Comparison of ENCODE assay signal across 23 mouse cellular contexts in genomic region chrX:142729040-142729439, GRCm38 (mm10). TPM values are rescaled to one million over a fixed set of nuclear protein-coding genes. Genes with fewer than 3 reads are reported as not detected.
DNase-seq lines count a peak whose midpoint lies in the region; ATAC-seq and TF ChIP-seq lines count a peak whose summit lies in the region.
"Had no signal": no experiment of that assay in that cellular context is flagged by ENCODE, and none has a peak within 500 bp of the region (broad histone marks: within the 10 kb centered on the region; RNA-seq: fewer than 3 reads in every experiment).

No protein-coding gene starts in this region.

- no peak overlapping the region for H3K4me3 ChIP-seq in layer of hippocampus, adult 2 months
- H3K4me3 ChIP-seq: forebrain, embryonic 10.5 days; hindbrain, embryonic 10.5 days; hindbrain, embryonic 13.5 days; intestine, embryonic 15.5 days had no signal

- no peak for TF ChIP-seq CTCF in layer of hippocampus, adult 2 months (conservative IDR thresholded peaks at IDR 0.05)

- peak overlapping the region; percentile 57; the same call in 1 of the 2 replicates for H3K27ac ChIP-seq in layer of hippocampus, adult 2 months
- H3K27ac ChIP-seq: forebrain, embryonic 10.5 days; hindbrain, embryonic 10.5 days; hindbrain, embryonic 13.5 days; intestine, embryonic 15.5 days had no signal

- 0 out of 2 replicates have a peak, but pooled peaks have one; percentile 47 for ATAC-seq in megakaryocyte, adult 5-6 weeks (ENCODE audit: poor library complexity, severe bottlenecking)
- ATAC-seq: activated CD4-positive, CD25-positive, alpha-beta regulatory T cell, adult 4 months; forebrain, embryonic 14.5 days; forebrain, postnatal 0 days; hindbrain, embryonic 16.5 days had no signal

- DNase-seq in layer of hippocampus, adult 2 months (ENCODE audit: low spot score in 2 of 2): no peak
- DNase-seq in layer of hippocampus, postnatal 10 days (ENCODE audit: low spot score in 2 of 2): no peak
- DNase-seq in MEL-GATA-1-ER (ENCODE audit: extremely low read depth, low read depth): peak; percentile 87
- no peak for DNase-seq in heart, postnatal 4 days
- no peak for DNase-seq in thymus, postnatal 0 days (ENCODE audit: low spot score)
- DNase-seq: adrenal gland, adult 8-10 months; adrenal gland, postnatal 25 days; cerebellum, adult 11-12 months; cerebellum, adult 8-10 months; cerebellum, postnatal 10 days; cerebellum, postnatal 36 days; forebrain, postnatal 0 days; gastrocnemius, postnatal 10 days; gastrocnemius, postnatal 36 days; heart, adult 11 months had no signal

RNA-seq across cellular contexts. Expression of gene Tmem164, which starts 47.8 kb away (rescaled TPM):
- 10 to 100 TPM; 17.4 to 18.6 TPM for total RNA-seq in layer of hippocampus, adult 2 months (2021)
- 10 to 100 TPM; 30.2 to 31.1 TPM for total RNA-seq in layer of hippocampus, postnatal 10 days (2021)
- 36.5 and 41.4 TPM in 2 replicates for total RNA-seq in megakaryocyte, adult 5-6 weeks (2015)
- total RNA-seq in megakaryocyte, adult 5-6 weeks (2017): 56.6 and 62.1 TPM in 2 replicates
- 10 to 100 TPM; 52.2 to 69.6 TPM for total RNA-seq in heart, postnatal 4 days (2021)
- polyA plus RNA-seq in thymus, postnatal 0 days (2015; fragmentation: Nextera tagmentation; extraction: Ambion mirVana): 30.7 and 35.4 TPM in 2 replicates
